Mouse (Mus musculus) cerebellum, adult 2 months (tissue): Measurements from ENCODE around the gene Ercc1.

Source experiments
- CTCF ChIP-seq: fragments of 200-500 bp; IDR thresholded peaks from 2 replicates; pipeline ENCODE4 v1.5.1; 2011; ENCODE audit warnings: low read depth, mild to moderate bottlenecking, control low read depth, low read length, moderate library complexity, borderline replicate concordance; ENCODE audit not compliant: insufficient read depth
- POLR2A ChIP-seq: fragments of 200-500 bp; IDR thresholded peaks from 2 replicates; pipeline ENCODE4 v1.6.1; 2011; ENCODE audit warnings: low read length, control low read depth, borderline replicate concordance; ENCODE audit not compliant: insufficient read depth

GRCm38 (mm10) chr7:19309278-19309883, 35.2 kb upstream of the Ercc1 start:
- TF ChIP-seq CTCF (no peak), POLR2A (no peak)
